8 mouse cellular contexts compared by ENCODE assay signal in genomic region chr2:30691857-30692560, GRCm38 (mm10).
A peak's percentile ranks its signal among the peaks of the same experiment; 100 is the strongest.
DNase-seq lines count a peak whose midpoint lies in the region; ATAC-seq lines count a peak whose summit lies in the region.

No protein-coding gene starts in this region.

- 10% methylated on average over 10 of the region's 11 CpGs for WGBS in hindbrain, embryonic 14.5 days

- H3K4me1 ChIP-seq in hindbrain, embryonic 14.5 days (replicated peaks; ENCODE audit: control insufficient read depth, insufficient read depth, low read length), result peaks cover 53% of the 10 kb centered on the region

- peak overlapping the region; percentile 100 for H3K27ac ChIP-seq in hindbrain, embryonic 14.5 days

- H3K9ac ChIP-seq in hindbrain, embryonic 14.5 days, result peak overlapping the region; percentile 37; the same call in 1 of the 2 replicates

- H3K4me3 ChIP-seq in hindbrain, embryonic 14.5 days (replicated peaks; ENCODE audit: low read length), result no peak overlapping the region

- peak overlapping the region; percentile 61 for H3K4me2 ChIP-seq in hindbrain, embryonic 14.5 days (replicated peaks)

- H3K9me3 ChIP-seq in hindbrain, embryonic 14.5 days (ENCODE audit: control insufficient read depth, low read length), result no peaks in the 10 kb centered on the region

- H3K36me3 ChIP-seq in hindbrain, embryonic 14.5 days (replicated peaks; ENCODE audit: control insufficient read depth, insufficient read depth), result no peaks in the 10 kb centered on the region

- ATAC-seq in hindbrain, embryonic 14.5 days (ENCODE audit: low FRiP score), result peak; percentile 28
- no peak for ATAC-seq in erythroblast, adult 5-6 weeks (replicated peaks; ENCODE audit: low FRiP score, poor library complexity, severe bottlenecking)

- peak; percentile 94 to 96 for DNase-seq in adrenal gland, adult (ENCODE audit: inconsistent age in 2 of 2, low spot score in 1 of 2)
- peak; percentile 98 for DNase-seq in cerebellum, adult 8-10 months
- peak; percentile 92 to 94 for DNase-seq in frontal cortex, postnatal 36 days (ENCODE audit: low spot score in 2 of 2)
- DNase-seq in hindbrain, embryonic 14.5 days (ENCODE audit: low spot score), result peak; percentile 70
- DNase-seq in layer of hippocampus, postnatal 25 days (ENCODE audit: extremely low spot score in 1 of 2, low spot score in 1 of 2), result peak; percentile 82 to 84
- peak; percentile 89 for DNase-seq in lung, postnatal 14 days
- DNase-seq in right cerebral cortex, postnatal 4 days, result peak; percentile 87

- H3K27me3 ChIP-seq in hindbrain, embryonic 14.5 days (ENCODE audit: control insufficient read depth, insufficient read depth, low read length), result no peaks in the 10 kb centered on the region
